Mouse (Mus musculus) mature B cell (primary cell): Measurements from ENCODE around the gene Tbx3.

Experiments
- in situ Hi-C: fragments of 300-500 bp; cut with MboI; formaldehyde crosslinking; loops from 2 replicates; pipeline ENCODE4 v1.14.3; 2019

Tbx3 gene

DNA sequence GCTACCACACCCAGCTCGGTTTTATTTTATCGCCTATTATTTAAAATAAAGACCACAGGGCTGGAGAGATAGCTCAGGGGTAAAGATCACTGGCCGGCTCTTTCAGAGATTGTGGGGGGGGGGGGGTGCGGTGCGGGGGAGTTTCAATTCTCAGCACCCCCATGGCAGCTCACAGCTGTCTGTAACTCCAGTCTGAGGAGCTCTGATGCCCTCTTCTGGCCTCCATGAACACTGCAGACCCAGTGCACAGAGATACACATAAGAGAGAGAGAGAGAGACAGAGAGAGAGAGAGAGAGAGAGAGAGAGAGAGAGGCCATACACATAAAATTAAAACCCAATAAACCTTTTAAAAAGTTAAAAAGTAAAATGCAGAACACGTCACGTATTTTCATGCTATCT, 34.4 kb downstream of the Tbx3 start:
- in situ Hi-C loops: loop anchor here (25.0 kb wide), 1 partner anchor 918 kb away; no protein-coding TSS in a partner anchor

DNA sequence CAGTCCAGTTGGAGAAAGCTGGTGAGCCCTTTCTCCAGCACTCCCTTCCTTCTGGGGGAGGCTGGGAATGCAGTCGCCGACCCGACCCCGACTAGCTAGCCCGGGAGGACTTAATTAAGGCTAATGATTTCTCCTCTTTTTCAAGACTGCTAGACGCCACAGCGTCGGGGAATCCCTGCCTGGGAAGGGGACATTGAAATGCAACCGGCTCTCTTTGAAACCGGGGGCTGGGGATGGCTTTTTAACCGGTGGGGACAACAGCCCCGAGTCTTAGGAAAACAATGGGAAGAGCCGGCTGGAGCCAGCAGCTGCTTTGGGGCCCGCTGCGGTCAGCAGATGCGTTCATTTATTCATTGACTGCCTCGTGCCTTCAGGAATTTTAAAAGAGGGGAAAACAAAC, 36.0 kb downstream of the Tbx3 start:
- in situ Hi-C loops: loop anchor here (25.0 kb wide), 1 partner anchor 919 kb away; no protein-coding TSS in a partner anchor

DNA sequence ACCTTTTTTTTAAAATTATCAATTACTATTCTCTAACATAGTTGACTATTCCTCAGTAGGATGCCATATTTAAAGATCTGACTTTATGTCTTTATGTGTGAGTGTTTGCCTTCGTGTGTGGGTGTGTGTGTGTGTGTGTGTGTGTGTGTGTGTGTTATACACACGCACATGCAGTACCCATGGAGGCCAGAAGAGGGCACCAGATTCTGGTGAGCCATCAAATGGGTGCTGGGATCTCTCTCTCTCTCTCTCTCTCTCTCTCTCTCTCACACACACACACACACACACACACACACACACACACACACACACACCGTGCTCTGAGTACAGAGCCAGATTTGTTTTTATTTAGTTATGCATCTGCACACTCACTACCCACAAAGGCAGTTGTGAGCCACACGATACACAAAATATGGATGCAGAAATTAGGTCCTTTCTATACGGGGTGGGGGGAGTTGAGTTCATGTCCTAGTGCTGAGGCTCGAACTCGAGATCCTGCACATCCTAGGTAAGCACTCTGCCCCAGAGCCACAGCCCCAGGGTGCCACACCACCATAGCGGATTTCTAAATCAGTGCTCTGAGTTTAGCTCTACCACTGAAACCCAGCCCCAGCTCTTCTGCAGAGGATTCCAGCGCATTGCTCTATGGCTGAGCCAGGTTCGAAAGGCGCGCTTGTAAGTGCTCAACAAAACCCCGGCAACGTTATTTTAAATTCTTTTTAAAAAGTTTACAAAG, 38.5 kb downstream of the Tbx3 start:
- in situ Hi-C loops: loop anchor here (25.0 kb wide), 1 partner anchor 922 kb away; no protein-coding TSS in a partner anchor

DNA sequence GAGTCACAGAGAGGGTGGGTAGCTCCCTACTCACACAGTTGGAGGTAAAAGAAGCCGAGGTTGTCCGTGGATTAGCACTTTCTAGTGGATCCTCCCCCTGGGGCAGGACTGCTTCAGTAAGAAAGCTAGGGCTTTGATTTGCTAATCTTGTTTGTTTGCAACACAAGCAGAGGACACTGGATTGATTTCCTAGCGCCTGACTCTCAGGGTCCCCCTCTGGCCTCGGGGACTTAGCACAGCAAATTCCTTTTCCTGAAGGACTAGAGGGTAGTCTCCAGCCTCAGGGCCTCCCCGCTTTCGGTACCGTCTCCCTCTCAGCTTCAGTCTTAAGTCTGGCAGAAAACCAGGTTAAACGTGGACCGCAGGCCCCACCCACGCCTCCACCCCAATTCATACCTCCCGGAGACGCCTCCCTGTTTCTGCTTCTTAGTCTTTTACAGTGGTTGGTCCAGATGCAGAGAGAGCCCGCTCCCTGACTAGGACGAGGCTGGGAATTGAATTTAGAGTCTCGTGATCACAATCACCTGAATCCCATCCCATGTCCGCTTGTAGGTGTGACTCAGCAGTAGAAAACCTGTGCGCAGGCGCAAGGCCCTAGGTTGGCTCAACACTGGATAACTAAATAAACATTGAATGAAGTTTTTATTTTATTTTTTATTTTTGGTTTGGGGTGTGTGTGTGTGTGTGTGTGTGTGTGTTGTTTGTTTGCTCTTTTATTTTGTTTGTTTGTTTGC, 39.5 kb downstream of the Tbx3 start:
- in situ Hi-C loops: loop anchor here (25.0 kb wide), 1 partner anchor 923 kb away; no protein-coding TSS in a partner anchor

DNA sequence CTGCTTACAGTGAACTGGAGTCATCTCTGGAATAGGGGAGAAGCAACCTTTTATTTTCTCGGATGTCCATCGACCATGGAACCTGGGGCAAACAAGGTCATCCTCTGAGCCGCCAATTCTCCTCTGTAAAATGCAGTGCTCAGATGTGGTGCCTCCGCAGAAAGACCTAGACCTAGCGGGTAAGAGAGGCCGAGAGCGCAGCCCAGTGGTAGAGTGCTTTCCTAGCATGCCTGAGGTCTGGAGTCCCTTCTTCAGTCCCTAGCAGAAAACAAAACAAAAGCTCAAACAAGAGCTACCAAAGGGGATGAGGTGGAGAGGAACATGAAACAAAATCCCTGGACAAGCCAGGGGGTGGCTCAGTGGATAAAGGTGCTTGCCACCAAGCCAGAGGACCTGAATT, 40.3 kb downstream of the Tbx3 start:
- in situ Hi-C loops: loop anchor here (25.0 kb wide), 1 partner anchor 923 kb away; no protein-coding TSS in a partner anchor

DNA sequence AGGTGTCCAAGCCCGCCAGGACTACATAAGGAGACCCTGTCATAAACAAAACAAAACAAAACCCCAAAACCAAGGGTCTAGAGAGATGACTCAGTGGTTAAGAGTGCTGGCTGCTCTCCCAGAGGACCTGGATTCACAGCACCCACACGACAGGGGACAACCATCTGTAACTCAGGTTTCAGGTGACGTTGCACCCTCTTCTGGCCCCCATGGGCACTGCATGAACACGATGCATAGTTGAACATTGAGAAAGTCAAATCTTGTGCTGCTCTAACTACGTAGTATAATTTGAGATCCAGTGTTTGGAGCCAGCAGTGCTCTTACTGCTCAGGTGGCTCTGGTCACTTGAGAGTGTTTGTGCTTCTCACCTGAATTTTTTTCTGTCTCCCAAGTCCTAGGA, 41.2 kb downstream of the Tbx3 start:
- in situ Hi-C loops: loop anchor here (25.0 kb wide), 1 partner anchor 924 kb away; no protein-coding TSS in a partner anchor

DNA sequence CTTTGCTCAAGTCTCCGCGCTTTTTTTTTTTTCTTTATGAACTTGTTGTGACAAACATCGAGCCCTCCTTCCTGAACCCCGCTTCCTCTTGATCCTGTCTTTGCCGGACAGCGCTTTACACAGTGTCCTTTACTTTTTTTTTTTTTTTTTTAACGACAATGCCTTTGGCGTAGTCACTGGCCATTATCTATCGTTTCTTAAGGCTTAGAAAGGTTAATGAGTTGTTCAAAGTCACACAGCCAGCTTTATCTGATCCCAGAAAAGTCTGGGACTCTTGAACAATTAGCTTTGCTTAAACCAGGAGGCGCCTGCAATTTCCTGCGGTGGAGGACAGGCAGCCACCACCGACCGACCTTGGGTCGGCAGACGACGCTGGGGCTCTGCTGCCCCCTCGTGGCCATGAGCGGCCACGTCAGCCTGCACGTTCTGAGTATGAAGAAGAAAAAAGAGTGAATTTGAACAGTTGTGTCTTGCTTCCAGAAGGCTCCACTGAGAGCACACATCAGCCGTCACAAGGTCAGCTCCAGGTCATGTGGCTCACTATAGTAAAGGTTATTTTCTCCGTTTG, 42.3 kb downstream of the Tbx3 start:
- in situ Hi-C loops: loop anchor here (25.0 kb wide), 1 partner anchor 925 kb away; no protein-coding TSS in a partner anchor

DNA sequence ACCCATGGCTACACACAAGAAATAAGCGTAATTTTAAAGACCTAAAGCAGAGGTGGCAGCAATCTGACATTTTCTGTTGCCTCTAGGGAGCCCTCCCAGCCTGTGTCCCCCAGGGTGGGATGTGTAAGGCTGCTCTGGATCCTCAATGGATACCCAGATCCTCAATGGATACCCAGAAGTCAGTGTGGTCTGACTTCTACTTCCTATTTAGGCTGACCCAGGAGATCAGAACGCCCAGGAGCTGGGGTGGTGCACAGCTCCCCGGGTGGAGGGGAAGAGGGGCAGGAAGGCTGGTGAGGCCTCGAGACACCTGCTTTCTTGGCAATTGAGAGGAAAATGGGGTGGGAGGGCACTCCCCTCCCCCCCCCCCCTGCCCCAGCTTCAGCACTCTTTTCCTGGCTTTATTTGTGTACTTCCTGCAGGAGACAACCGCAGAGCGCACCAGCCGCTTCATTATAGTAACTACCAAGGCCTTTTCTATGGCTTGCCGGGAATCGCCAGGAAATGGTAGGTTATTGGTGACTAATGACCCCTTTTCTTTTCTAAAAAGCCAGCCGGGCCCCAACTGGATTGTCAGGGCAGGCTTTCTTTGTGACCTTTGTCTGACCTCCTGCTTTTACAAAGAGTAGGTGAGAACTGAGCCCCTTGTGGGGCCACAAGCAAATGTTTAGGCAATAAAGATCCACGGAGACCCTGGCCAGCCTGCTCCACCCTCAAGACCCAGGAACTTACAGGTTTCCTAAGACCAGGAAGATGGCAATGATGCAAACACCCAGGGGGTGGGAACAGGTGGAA, 50.2 kb downstream of the Tbx3 start:
- in situ Hi-C loops: loop anchor here (25.0 kb wide), 1 partner anchor 933 kb away; no protein-coding TSS in a partner anchor

DNA sequence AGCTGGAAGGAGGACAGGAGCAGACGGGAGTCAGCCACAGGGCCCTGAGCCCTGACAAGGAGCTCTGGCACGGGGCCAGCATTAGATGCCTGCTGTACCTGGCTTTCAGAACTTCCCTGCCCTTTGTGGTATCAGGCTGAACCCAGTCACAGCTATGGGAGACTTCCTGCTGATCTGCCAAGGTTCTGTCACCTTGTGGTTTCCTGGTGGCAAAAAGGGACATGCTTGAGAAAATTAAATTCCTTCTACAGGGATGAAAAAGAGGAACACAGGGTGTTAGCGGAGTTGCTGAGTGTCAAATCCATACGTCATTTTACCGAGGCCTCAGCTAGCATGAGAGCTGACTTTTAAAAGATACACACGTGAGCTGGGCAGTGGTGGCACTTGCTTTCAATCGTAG, 62.5 kb downstream of the Tbx3 start:
- in situ Hi-C loops: loop anchor here (25.0 kb wide), 1 partner anchor 354 kb away; no protein-coding TSS in a partner anchor
